Mouse (Mus musculus) midbrain, postnatal 0 days (tissue): ENCODE results near the gene Rex1bd. TPM values are rescaled to one million over a fixed set of nuclear protein-coding genes. Genes with fewer than 3 reads are reported as not detected.

Experiments used
- ATAC-seq: fragments of 200-750 bp; cut with Nextera tagmentation; 2 replicates; pipeline ENCODE4 v1.8.0; 2017; ENCODE audit warnings: moderate number of reproducible peaks, mild to moderate bottlenecking, moderate TSS enrichment, moderate library complexity; ENCODE audit not compliant: low FRiP score
- DNase-seq: peaks from one replicate; pipeline ENCODE4 v3.0.0-alpha.2; 2015; ENCODE audit warnings: low spot score
- H3K27ac ChIP-seq: fragments of 300-500 bp; sonication (generic); 2 replicates; pipeline ENCODE4 v1.5.1; 2014; ENCODE audit warnings: low read depth, mild to moderate bottlenecking, low read length, mixed read lengths
- H3K27me3 ChIP-seq: fragments of 300-500 bp; sonication (generic); 2 replicates; pipeline ENCODE4 v1.6.1; 2014; ENCODE audit warnings: low read length, control low read depth, mixed read lengths; ENCODE audit not compliant: insufficient read depth
- H3K36me3 ChIP-seq: fragments of 300-500 bp; sonication (generic); 2 replicates; pipeline ENCODE4 v1.6.1; 2014; ENCODE audit warnings: low read length, control low read depth, mixed read lengths; ENCODE audit not compliant: insufficient read depth
- H3K4me1 ChIP-seq: fragments of 300-500 bp; sonication (generic); 2 replicates; pipeline ENCODE4 v1.6.1; 2014; ENCODE audit warnings: mild to moderate bottlenecking, control low read depth, antibody characterized with exemption, low read length, mixed read lengths; ENCODE audit not compliant: insufficient read depth
- H3K4me2 ChIP-seq: fragments of 300-500 bp; sonication (generic); 2 replicates; pipeline ENCODE4 v1.6.1; 2014; ENCODE audit warnings: low read depth, mild to moderate bottlenecking, low read length, mixed read lengths; ENCODE audit not compliant: poor library complexity, severe bottlenecking
- H3K4me3 ChIP-seq: fragments of 300-500 bp; sonication (generic); 2 replicates; pipeline ENCODE4 v1.5.1; 2014; ENCODE audit warnings: low read depth, mild to moderate bottlenecking, low read length, moderate library complexity
- H3K9ac ChIP-seq: fragments of 300-500 bp; sonication (generic); replicated peaks from 2 replicates; pipeline ENCODE4 v1.6.1; 2014; ENCODE audit warnings: mild to moderate bottlenecking, low read length, moderate library complexity, mixed read lengths; ENCODE audit not compliant: poor library complexity, severe bottlenecking
- H3K9me3 ChIP-seq: fragments of 300-500 bp; sonication (generic); 2 replicates; pipeline ENCODE4 v1.6.1; 2016; ENCODE audit warnings: low read length, control low read depth
- CTCF ChIP-seq: IDR thresholded peaks from 2 replicates; pipeline ENCODE4 v1.5.1; 2016; ENCODE audit warnings: antibody characterized with exemption, mild to moderate bottlenecking
- WGBS: fragments of 180-500 bp; shearing (Covaris S2); extraction: QIAGEN DNeasy Blood & Tissue Kit; methylation state at CpG from one replicate; pipeline ENCODE4 v1.1.7; 2014; 5-methylcytosine and 5-hydroxymethylcytosine counted together
- polyA plus RNA-seq: library from polyadenylated mRNA; unstranded; fragments of >200 nt; fragmentation: Nextera tagmentation; extraction: Ambion mirVana; gene quantifications from 2 replicates; pipeline ENCODE4 v1.2.1, GENCODE M21; 2015
- total RNA-seq: library from RNA; depleted of rRNA; stranded (reverse); fragments of >200 nt; gene quantifications from 2 replicates; pipeline ENCODE4 v1.2.3, GENCODE M21; 2014

The Rex1bd gene
- total and polyA plus RNA-seq, 2 experiments from 2014 or later, result 118 to 198 TPM

- no peak overlapping the region for H3K27ac ChIP-seq
- H3K9ac ChIP-seq, result no peak overlapping the region
- no peak for DNase-seq
- peaks cover 11% of the 10 kb centered on the region for H3K4me1 ChIP-seq
- H3K9me3 ChIP-seq, result no peaks in the 10 kb centered on the region
- ATAC-seq, result no peak
- WGBS, result 79% methylated on average over 3 of the region's 3 CpGs
- no peaks in the 10 kb centered on the region for H3K27me3 ChIP-seq
- H3K36me3 ChIP-seq, result peaks cover 11% of the 10 kb centered on the region; the same call in 1 of the 2 replicates
- H3K4me2 ChIP-seq, result no peak overlapping the region
- no peak overlapping the region for H3K4me3 ChIP-seq
- TF ChIP-seq CTCF, result 0 out of 2 replicates have a peak, but pooled peaks have one; percentile 5
Measured at GRCm38 (mm10) chr8:70481908-70482307, 24.6 kb downstream of the Rex1bd start.

DNA sequence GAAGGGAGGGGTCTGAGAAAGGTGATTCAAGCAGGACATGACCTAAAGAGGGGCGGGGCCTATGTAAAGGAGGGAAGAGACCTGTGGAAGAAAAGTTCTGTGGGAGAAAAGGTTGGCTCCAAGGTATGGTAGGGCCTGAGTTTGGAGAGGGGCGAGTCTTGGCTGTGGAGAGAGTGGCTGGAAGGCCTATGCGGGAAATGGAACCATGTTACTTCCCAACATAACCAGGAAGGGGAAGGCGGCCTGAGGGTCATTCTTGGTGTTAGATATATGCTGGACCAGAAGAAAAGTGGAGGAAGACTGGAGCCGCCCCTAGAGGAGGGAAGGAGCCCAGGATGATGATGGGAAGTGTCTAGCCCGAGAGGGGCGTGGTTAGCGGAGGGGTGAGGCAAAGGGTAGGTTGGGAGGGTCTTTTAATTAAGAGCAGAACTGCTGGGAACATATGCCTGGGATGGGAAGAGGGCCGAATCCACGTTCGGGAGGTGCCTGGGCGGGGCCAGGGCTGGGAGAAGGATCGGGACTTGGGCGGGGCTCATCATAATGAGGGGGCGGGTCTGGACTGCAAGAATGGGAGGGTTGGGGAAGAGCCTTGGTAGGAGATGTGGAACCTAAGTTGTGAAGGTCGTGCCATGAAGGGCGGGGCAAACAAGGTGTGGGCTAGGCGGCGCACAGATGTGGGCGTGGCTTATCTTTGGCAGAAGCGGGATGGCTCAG lies 29.1 kb downstream of the Rex1bd start:
- H3K4me2 ChIP-seq, result peak overlapping the region; percentile 72
- DNase-seq (no peak), ATAC-seq (peak; percentile 42)
- peak overlapping the region; percentile 81 for H3K9ac ChIP-seq
- H3K4me3 ChIP-seq, result peak overlapping the region; percentile 75
- H3K27me3 ChIP-seq, result no peaks in the 10 kb centered on the region
- no peak for TF ChIP-seq CTCF
- no peaks in the 10 kb centered on the region for H3K9me3 ChIP-seq
- no peaks in the 10 kb centered on the region for H3K36me3 ChIP-seq
- WGBS, result 6% methylated on average over 21 of the region's 21 CpGs
- H3K27ac ChIP-seq, result no peak overlapping the region
- peaks cover 14% of the 10 kb centered on the region; the same call in 1 of the 2 replicates for H3K4me1 ChIP-seq

DNA sequence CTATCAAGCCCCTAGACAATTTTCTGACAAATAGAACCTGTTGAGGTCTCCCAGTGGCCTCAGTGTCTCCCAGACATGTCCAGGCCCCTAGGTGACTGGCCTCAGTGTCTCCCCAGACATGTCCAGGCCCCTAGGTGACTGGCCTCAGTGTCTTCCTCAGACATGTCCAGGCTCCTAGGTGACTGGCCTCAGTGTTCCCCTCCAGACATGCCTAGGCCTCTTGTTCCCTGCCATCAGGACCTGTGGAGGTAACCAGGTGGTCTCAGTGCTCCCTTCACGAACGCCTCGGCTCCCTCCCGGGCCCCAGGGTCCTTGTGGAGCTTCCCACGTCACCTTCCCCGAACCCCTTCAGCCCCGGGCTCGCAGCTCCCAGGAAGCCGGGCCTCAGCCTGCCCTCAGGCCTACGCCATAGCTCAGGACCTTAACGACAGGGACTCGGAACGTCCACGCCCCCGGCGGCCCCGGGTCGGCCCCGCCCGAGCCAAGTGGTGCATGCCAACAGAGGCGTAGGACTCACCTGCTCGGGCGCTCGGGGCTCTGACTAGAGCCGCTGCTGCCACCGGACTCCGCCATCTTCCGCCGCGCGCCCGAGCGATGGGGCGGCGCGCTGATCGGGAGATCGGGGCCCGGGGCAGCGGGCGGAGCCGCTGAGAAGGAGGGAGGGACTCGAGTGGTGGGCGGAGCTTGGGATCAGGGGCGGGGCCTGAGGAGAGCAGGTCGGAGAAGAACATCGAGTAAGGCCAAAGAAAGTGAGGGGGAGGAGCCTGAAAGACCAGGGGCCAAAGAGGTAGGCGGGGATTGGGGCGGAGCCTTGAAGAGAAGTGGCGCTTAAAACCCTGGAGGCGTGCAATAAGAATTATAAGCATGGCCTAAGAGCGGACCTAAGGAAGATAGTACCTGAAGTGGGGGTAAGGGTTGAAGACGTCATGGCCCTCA lies 30.0 kb downstream of the Rex1bd start, which contains the start of gene Klhl26:
Gene Klhl26, minus strand, starts transcription at position 636 of the 936 bp plus-strand sequence.
- H3K9me3 ChIP-seq, result no peaks in the 10 kb centered on the region
- H3K27me3 ChIP-seq, result no peaks in the 10 kb centered on the region
- ATAC-seq, result peak; percentile 84
- H3K4me1 ChIP-seq, result peaks cover 14% of the 10 kb centered on the region; the same call in 1 of the 2 replicates
- peak within 1 kb of the TSS; percentile 75 for H3K4me3 ChIP-seq
- H3K4me2 ChIP-seq, result peak within 1 kb of the TSS; percentile 72
- H3K27ac ChIP-seq, result peak within 1 kb of the TSS; percentile 38; the same call in 1 of the 2 replicates
- peak within 1 kb of the TSS; percentile 81 for H3K9ac ChIP-seq
- WGBS, result under 1% methylated on average over 53 of the region's 53 CpGs
- no peaks in the 10 kb centered on the region for H3K36me3 ChIP-seq
- no peak for TF ChIP-seq CTCF
- peak; percentile 92 for DNase-seq

DNA sequence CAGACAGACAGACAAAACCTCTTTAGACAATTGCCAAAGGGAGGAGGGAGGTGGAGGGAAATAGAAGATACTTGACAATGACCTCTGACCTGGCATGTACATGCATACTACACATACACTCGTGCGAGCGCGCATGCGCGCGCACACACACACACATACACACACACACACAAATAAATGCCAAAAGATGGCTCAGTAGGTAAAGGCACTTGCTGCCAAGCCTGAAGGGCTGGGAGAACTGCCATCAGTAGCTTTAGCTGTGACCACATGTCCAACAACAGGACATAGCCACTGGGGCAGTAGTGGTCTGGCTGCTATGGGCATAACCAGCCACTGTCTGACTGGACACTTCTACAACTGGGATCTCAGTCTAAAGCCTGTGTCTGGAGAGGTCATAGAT lies 34.7 kb downstream of the Rex1bd start:
- Histone ChIP-seq H3K27me3 (no peaks in the 10 kb centered on the region), H3K9ac (no peak overlapping the region), H3K4me3 (no peak overlapping the region), H3K4me1 (peaks cover 8% of the 10 kb centered on the region; the same call in 1 of the 2 replicates), H3K9me3 (no peaks in the 10 kb centered on the region), H3K4me2 (no peak overlapping the region), H3K27ac (no peak overlapping the region), H3K36me3 (no peaks in the 10 kb centered on the region)
- ATAC-seq, result no peak
- DNase-seq, result no peak
- 94% methylated on average over 7 of the region's 7 CpGs for WGBS
- no peak for TF ChIP-seq CTCF

GRCm38 (mm10) chr8:70469938-70470337 lies 36.6 kb downstream of the Rex1bd start:
- ATAC-seq (no peak), DNase-seq (no peak)
- Histone ChIP-seq H3K4me2 (no peak overlapping the region), H3K4me3 (no peak overlapping the region), H3K36me3 (no peaks in the 10 kb centered on the region), H3K4me1 (no peaks in the 10 kb centered on the region), H3K9me3 (no peaks in the 10 kb centered on the region), H3K9ac (no peak overlapping the region), H3K27me3 (no peaks in the 10 kb centered on the region), H3K27ac (peak overlapping the region; percentile 0; the same call in 1 of the 2 replicates)
- no peak for TF ChIP-seq CTCF
- 52% methylated on average over 2 of the region's 2 CpGs for WGBS
